Mouse (Mus musculus): ENCODE measurements around the gene Gm17428.

- no peak for TF ChIP-seq POLR2A (IDR thresholded peaks at IDR 0.05; ENCODE audit: low read depth, low read length)
- no peak for TF ChIP-seq CTCF (IDR thresholded peaks at IDR 0.05; ENCODE audit: borderline replicate concordance, insufficient read depth, low read length)
Observed at GRCm38 (mm10) chr14:54942479-54942878, 34.3 kb upstream of the Gm17428 start.

Measured in embryonic fibroblast, embryonic 13.5 days (primary cell).